Mouse (Mus musculus) kidney, adult 9 months (tissue): ENCODE measurements at regions not wholly inside any gene's neighbourhood (a gene's known extent, or its start where the extent isn't known, plus 50 kb on each side); places are given as distances from the start of the nearest gene placed in this dataset.
A peak's percentile ranks its signal among the peaks of the same experiment; 100 is the strongest.

Source experiments
- DNase-seq: peaks from one replicate; pipeline ENCODE4 v3.0.0; 2022

GRCm38 (mm10) chr15:68014605-68015305 is 1514.0 kb upstream of the Lrrc6 start:
- no peak for DNase-seq

- no peak for DNase-seq
These were observed 1510.5 kb upstream of the Lrrc6 start for GRCm38 (mm10) chr15:68011162-68011561.

- DNase-seq: no peak
These were observed 1509.5 kb upstream of the Lrrc6 start for GRCm38 (mm10) chr15:68010189-68010588.

- DNase-seq: no peak
These were observed 1504.1 kb upstream of the Lrrc6 start for GRCm38 (mm10) chr15:68004798-68005197.

GRCm38 (mm10) chr15:67996532-67996931 is 1495.8 kb upstream of the Lrrc6 start:
- no peak for DNase-seq

GRCm38 (mm10) chr15:67989428-67990272 is 1488.9 kb upstream of the Lrrc6 start:
- DNase-seq: no peak

- DNase-seq: no peak
These were observed 1487.2 kb upstream of the Lrrc6 start for GRCm38 (mm10) chr15:67987941-67988340.

GRCm38 (mm10) chr15:67983253-67983652 is 1482.5 kb upstream of the Lrrc6 start:
- no peak for DNase-seq

GRCm38 (mm10) chr15:67981876-67982275 is 1481.2 kb upstream of the Lrrc6 start:
- no peak for DNase-seq

- DNase-seq: no peak
These were observed 1478.7 kb upstream of the Lrrc6 start for GRCm38 (mm10) chr15:67979451-67979850.

- DNase-seq: no peak
These were observed 1476.5 kb upstream of the Lrrc6 start for GRCm38 (mm10) chr15:67977210-67977609.

GRCm38 (mm10) chr15:67971998-67972397 is 1471.3 kb upstream of the Lrrc6 start:
- no peak for DNase-seq

- DNase-seq: no peak
These were observed 1453.5 kb upstream of the Lrrc6 start for GRCm38 (mm10) chr15:67954216-67954615.

GRCm38 (mm10) chr15:67950281-67951040 is 1449.8 kb upstream of the Lrrc6 start:
- no peak for DNase-seq

GRCm38 (mm10) chr15:67944330-67945082 is 1443.8 kb upstream of the Lrrc6 start:
- no peak for DNase-seq

GRCm38 (mm10) chr15:67943046-67943445 is 1442.3 kb upstream of the Lrrc6 start:
- no peak for DNase-seq

GRCm38 (mm10) chr15:67940510-67940909 is 1439.8 kb upstream of the Lrrc6 start:
- no peak for DNase-seq

GRCm38 (mm10) chr15:67924885-67925284 is 1424.2 kb upstream of the Lrrc6 start:
- DNase-seq: no peak

- DNase-seq: no peak
These were observed 1406.3 kb upstream of the Lrrc6 start for GRCm38 (mm10) chr15:67907034-67907433.

GRCm38 (mm10) chr15:67905279-67905678 is 1404.6 kb upstream of the Lrrc6 start:
- DNase-seq: no peak

GRCm38 (mm10) chr15:67904646-67905045 is 1403.9 kb upstream of the Lrrc6 start:
- DNase-seq: peak; percentile 75

- peak; percentile 8 for DNase-seq
These were observed 1402.3 kb upstream of the Lrrc6 start for GRCm38 (mm10) chr15:67902982-67903381.

- DNase-seq: no peak
These were observed 1400.5 kb upstream of the Lrrc6 start for GRCm38 (mm10) chr15:67901191-67901601.
